Mouse (Mus musculus): ENCODE results near the gene Olfr601. TPM values are rescaled to one million over a fixed set of nuclear protein-coding genes. Genes with fewer than 3 reads are reported as not detected.
"Not testable (repeated sequence)": the region's sequence is repeated elsewhere in the genome, so short reads cannot be mapped to it uniquely, and the experiment has no call there.

The Olfr601 gene
- polyA plus RNA-seq, 1 experiment from 2014 or later: not detected

- H3K27me3 ChIP-seq (replicated peaks; ENCODE audit: insufficient read depth, low read length): no peaks in the 10 kb centered on the region
- H3K9me3 ChIP-seq (ENCODE audit: low read length): no peaks in the 10 kb centered on the region
- H3K9ac ChIP-seq (replicated peaks; ENCODE audit: low read depth): no peak within 1 kb of the TSS
- ATAC-seq (no peak), DNase-seq (ENCODE audit: low spot score) (no peak)
- no peak within 1 kb of the TSS for H3K27ac ChIP-seq (ENCODE audit: low read length)
- TF ChIP-seq EP300 (IDR thresholded peaks at IDR 0.05): no peak
- TF ChIP-seq CTCF (IDR thresholded peaks at IDR 0.05): no peak
- H3K4me1 ChIP-seq (ENCODE audit: insufficient read depth, low read depth, low read length): no peaks in the 10 kb centered on the region
- no peaks in the 10 kb centered on the region for H3K36me3 ChIP-seq (ENCODE audit: insufficient read depth, low read length)
- H3K4me3 ChIP-seq (ENCODE audit: low read depth, low read length): no peak within 1 kb of the TSS
- H3K4me2 ChIP-seq (replicated peaks; ENCODE audit: low read depth, low read length): no peak within 1 kb of the TSS
These were observed 39.2 kb downstream of the Olfr601 start, which contains the start of gene Olfr598 for GRCm38 (mm10) chr7:103323268-103323667. TSS of gene Olfr598 (plus strand) at chr7:103323568.

DNA sequence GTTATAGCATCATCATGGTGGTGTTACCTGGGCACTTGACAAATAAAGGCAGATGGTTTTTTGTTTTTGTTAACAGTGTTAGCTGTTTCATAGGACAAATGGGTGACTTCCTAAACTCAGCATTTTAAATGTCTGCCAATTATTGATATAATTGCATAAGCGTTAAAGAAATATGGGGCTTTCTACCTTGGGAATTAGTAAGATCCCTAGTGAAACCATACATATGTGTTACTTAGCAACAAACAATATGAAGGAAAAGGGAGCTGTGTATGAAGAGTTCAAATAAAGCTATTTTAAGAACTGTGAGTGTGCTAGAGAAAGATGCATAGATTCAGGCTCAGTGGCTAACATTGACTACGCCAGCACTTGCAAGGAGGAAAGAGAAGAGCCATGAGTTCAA lies 46.4 kb downstream of the Olfr601 start, which contains the start of gene Olfr597:
Olfr597 (plus strand) TSS at position 301 of the 400 bp plus-strand sequence.
- H3K4me1 ChIP-seq (ENCODE audit: insufficient read depth, low read depth, low read length); H3K27ac ChIP-seq (ENCODE audit: low read length); H3K36me3 ChIP-seq (ENCODE audit: insufficient read depth, low read length); H3K4me2 ChIP-seq (replicated peaks; ENCODE audit: low read depth, low read length); DNase-seq (ENCODE audit: low spot score); H3K9ac ChIP-seq (replicated peaks; ENCODE audit: low read depth); H3K4me3 ChIP-seq (ENCODE audit: low read depth, low read length); ATAC-seq; H3K27me3 ChIP-seq (replicated peaks; ENCODE audit: insufficient read depth, low read length); H3K9me3 ChIP-seq (ENCODE audit: low read length): not testable (repeated sequence)
- 80% methylated on average over 2 of the region's 2 CpGs for WGBS

Other genes starting within 250 kb of the Olfr601 start
- gene Olfr586, start 237.0 kb downstream of the Olfr601 start, polyA plus RNA-seq (2015; fragmentation: Nextera tagmentation; extraction: Ambion mirVana): not detected in 2 replicates
- gene Olfr588-ps1, start 221.8 kb downstream of the Olfr601 start, polyA plus RNA-seq (2015; fragmentation: Nextera tagmentation; extraction: Ambion mirVana): not detected in 2 replicates
- gene Olfr589, start 206.3 kb downstream of the Olfr601 start, polyA plus RNA-seq (2015; fragmentation: Nextera tagmentation; extraction: Ambion mirVana): not detected in 2 replicates
- not detected in 2 replicates for gene Olfr591, start 184.3 kb downstream of the Olfr601 start, polyA plus RNA-seq (2015; fragmentation: Nextera tagmentation; extraction: Ambion mirVana)
- not detected in 2 replicates for gene Olfr592, start 177.9 kb downstream of the Olfr601 start, polyA plus RNA-seq (2015; fragmentation: Nextera tagmentation; extraction: Ambion mirVana)
- gene Olfr593, start 150.8 kb downstream of the Olfr601 start, polyA plus RNA-seq (2015; fragmentation: Nextera tagmentation; extraction: Ambion mirVana): not detected in 2 replicates
- gene Olfr594, start 145.7 kb downstream of the Olfr601 start, polyA plus RNA-seq (2015; fragmentation: Nextera tagmentation; extraction: Ambion mirVana): not detected in 2 replicates
- gene Usp17ld, start 110.2 kb downstream of the Olfr601 start, polyA plus RNA-seq (2015; fragmentation: Nextera tagmentation; extraction: Ambion mirVana): not detected in 2 replicates
- not detected in 2 replicates for gene Olfr596, start 57.0 kb downstream of the Olfr601 start, polyA plus RNA-seq (2015; fragmentation: Nextera tagmentation; extraction: Ambion mirVana)
- gene Olfr597, start 46.3 kb downstream of the Olfr601 start, polyA plus RNA-seq (2015; fragmentation: Nextera tagmentation; extraction: Ambion mirVana): not detected in 2 replicates
- not detected in 2 replicates for gene Olfr598, start 39.1 kb downstream of the Olfr601 start, polyA plus RNA-seq (2015; fragmentation: Nextera tagmentation; extraction: Ambion mirVana)
- gene Olfr599, start 26.7 kb downstream of the Olfr601 start, polyA plus RNA-seq (2015; fragmentation: Nextera tagmentation; extraction: Ambion mirVana): not detected in 2 replicates
- gene Olfr600, start 13.0 kb downstream of the Olfr601 start, polyA plus RNA-seq (2015; fragmentation: Nextera tagmentation; extraction: Ambion mirVana): not detected in 2 replicates
- not detected in 2 replicates for gene Olfr603, start 23.5 kb upstream of the Olfr601 start, polyA plus RNA-seq (2015; fragmentation: Nextera tagmentation; extraction: Ambion mirVana)
- not detected in 2 replicates for gene Usp17lc, start 52.4 kb upstream of the Olfr601 start, polyA plus RNA-seq (2015; fragmentation: Nextera tagmentation; extraction: Ambion mirVana)
- not detected in 2 replicates for gene Olfr605, start 82.8 kb upstream of the Olfr601 start, polyA plus RNA-seq (2015; fragmentation: Nextera tagmentation; extraction: Ambion mirVana)
- gene Olfr606, start 86.4 kb upstream of the Olfr601 start, polyA plus RNA-seq (2015; fragmentation: Nextera tagmentation; extraction: Ambion mirVana): not detected in 2 replicates
- gene Olfr607, start 101.5 kb upstream of the Olfr601 start, polyA plus RNA-seq (2015; fragmentation: Nextera tagmentation; extraction: Ambion mirVana): not detected in 2 replicates
- not detected in 2 replicates for gene Olfr608, start 107.2 kb upstream of the Olfr601 start, polyA plus RNA-seq (2015; fragmentation: Nextera tagmentation; extraction: Ambion mirVana)
- gene Olfr609, start 135.4 kb upstream of the Olfr601 start, polyA plus RNA-seq (2015; fragmentation: Nextera tagmentation; extraction: Ambion mirVana): not detected in 2 replicates
- gene Olfr610, start 149.5 kb upstream of the Olfr601 start, polyA plus RNA-seq (2015; fragmentation: Nextera tagmentation; extraction: Ambion mirVana): not detected in 2 replicates
- gene Olfr611, start 158.2 kb upstream of the Olfr601 start, polyA plus RNA-seq (2015; fragmentation: Nextera tagmentation; extraction: Ambion mirVana): not detected in 2 replicates
- gene Olfr612, start 180.1 kb upstream of the Olfr601 start, polyA plus RNA-seq (2015; fragmentation: Nextera tagmentation; extraction: Ambion mirVana): not detected in 2 replicates
- not detected in 2 replicates for gene Olfr613, start 185.4 kb upstream of the Olfr601 start, polyA plus RNA-seq (2015; fragmentation: Nextera tagmentation; extraction: Ambion mirVana)
- not detected in 2 replicates for gene Olfr615, start 193.4 kb upstream of the Olfr601 start, polyA plus RNA-seq (2015; fragmentation: Nextera tagmentation; extraction: Ambion mirVana)
- not detected in 2 replicates for gene Olfr616, start 206.5 kb upstream of the Olfr601 start, polyA plus RNA-seq (2015; fragmentation: Nextera tagmentation; extraction: Ambion mirVana)
- not detected in 2 replicates for gene Olfr617, start 210.4 kb upstream of the Olfr601 start, polyA plus RNA-seq (2015; fragmentation: Nextera tagmentation; extraction: Ambion mirVana)
- gene Olfr618, start 227.4 kb upstream of the Olfr601 start, polyA plus RNA-seq (2015; fragmentation: Nextera tagmentation; extraction: Ambion mirVana): not detected in 2 replicates
- gene Olfr619, start 237.9 kb upstream of the Olfr601 start, polyA plus RNA-seq (2015; fragmentation: Nextera tagmentation; extraction: Ambion mirVana): not detected in 2 replicates
- gene Olfr620, start 249.9 kb upstream of the Olfr601 start, polyA plus RNA-seq (2015; fragmentation: Nextera tagmentation; extraction: Ambion mirVana): not detected in 2 replicates

Measured in lung, postnatal 0 days (tissue).